Mouse (Mus musculus): ENCODE data around the gene Nrtn. TPM values are rescaled to one million over a fixed set of nuclear protein-coding genes. Genes with fewer than 3 reads are reported as not detected.

Nrtn gene
- total RNA-seq, 2 experiments from 2014 or later, result 2.1 to 3.0 TPM

GRCm38 (mm10) chr17:56762769-56763731, 5.7 kb upstream of the Nrtn start:
- peak; percentile 66 to 68 for DNase-seq (ENCODE audit: low spot score in 2 of 2)

- DNase-seq (ENCODE audit: low spot score in 2 of 2), result peak; percentile 79 to 89
These were observed 4.7 kb upstream of the Nrtn start for GRCm38 (mm10) chr17:56761991-56762410.

GRCm38 (mm10) chr17:56761077-56761476, 3.7 kb upstream of the Nrtn start:
- no peak for DNase-seq (ENCODE audit: low spot score in 2 of 2)

- no peak for DNase-seq (ENCODE audit: low spot score in 2 of 2)
These were observed 1.9 kb upstream of the Nrtn start for GRCm38 (mm10) chr17:56759261-56759660.

GRCm38 (mm10) chr17:56758132-56758531, 802 bp upstream of the Nrtn start:
- peak; percentile 45 to 67 for DNase-seq (ENCODE audit: low spot score in 2 of 2)

- DNase-seq (ENCODE audit: low spot score in 2 of 2), result no peak
These were observed 479 bp downstream of the Nrtn start for GRCm38 (mm10) chr17:56756703-56757399.

- no peak for DNase-seq (ENCODE audit: low spot score in 2 of 2)
These were observed 2.8 kb downstream of the Nrtn start for GRCm38 (mm10) chr17:56754271-56755185.

- DNase-seq (ENCODE audit: low spot score in 2 of 2), result no peak
These were observed 3.9 kb downstream of the Nrtn start for GRCm38 (mm10) chr17:56753452-56753851.

- DNase-seq (ENCODE audit: low spot score in 2 of 2), result no peak
These were observed 5.8 kb downstream of the Nrtn start for GRCm38 (mm10) chr17:56751404-56752072.

- DNase-seq (ENCODE audit: low spot score in 2 of 2), result no peak
These were observed 13.2 kb downstream of the Nrtn start for GRCm38 (mm10) chr17:56744173-56744572.

- no peak for DNase-seq (ENCODE audit: low spot score in 2 of 2)
These were observed 16.6 kb downstream of the Nrtn start for GRCm38 (mm10) chr17:56740788-56741160.

GRCm38 (mm10) chr17:56740118-56740787, 17.1 kb downstream of the Nrtn start:
- no peak for DNase-seq (ENCODE audit: low spot score in 2 of 2)

- DNase-seq (ENCODE audit: low spot score in 2 of 2), result no peak
These were observed 19.1 kb downstream of the Nrtn start for GRCm38 (mm10) chr17:56738221-56738620.

GRCm38 (mm10) chr17:56736534-56736933, 20.8 kb downstream of the Nrtn start:
- no peak for DNase-seq (ENCODE audit: low spot score in 2 of 2)

- DNase-seq (ENCODE audit: low spot score in 2 of 2), result no peak
These were observed 27.7 kb downstream of the Nrtn start for GRCm38 (mm10) chr17:56729656-56730055.

GRCm38 (mm10) chr17:56729151-56729550, 28.2 kb downstream of the Nrtn start:
- DNase-seq (ENCODE audit: low spot score in 2 of 2), result no peak

GRCm38 (mm10) chr17:56728117-56728516, 29.2 kb downstream of the Nrtn start:
- DNase-seq (ENCODE audit: low spot score in 2 of 2), result no peak

- no peak for DNase-seq (ENCODE audit: low spot score in 2 of 2)
These were observed 29.7 kb downstream of the Nrtn start for GRCm38 (mm10) chr17:56727659-56728058.

GRCm38 (mm10) chr17:56727029-56727649, 30.2 kb downstream of the Nrtn start:
- no peak for DNase-seq (ENCODE audit: low spot score in 2 of 2)

Data from layer of hippocampus, postnatal 14 days (tissue).